Mouse (Mus musculus) heart, embryonic 11.5 days (tissue): ENCODE measurements at regions not wholly inside any gene's neighbourhood (a gene's known extent, or its start where the extent isn't known, plus 50 kb on each side); places are given as distances from the start of the nearest gene placed in this dataset.

ENCODE experiments used
- ATAC-seq: fragments of 200-750 bp; cut with Nextera tagmentation; replicated peaks from 2 replicates; pipeline ENCODE4 v1.8.0; 2017; ENCODE audit warnings: moderate library complexity; ENCODE audit not compliant: insufficient number of reproducible peaks, low FRiP score, low TSS enrichment
- H3K27ac ChIP-seq: fragments of 300-500 bp; sonication (generic); 2 replicates; pipeline ENCODE4 v1.5.1; 2014; ENCODE audit warnings: mild to moderate bottlenecking, low read depth, low read length
- H3K27me3 ChIP-seq: fragments of 300-500 bp; sonication (generic); 2 replicates; pipeline ENCODE4 v1.6.1; 2014; ENCODE audit warnings: mild to moderate bottlenecking, low read length, mixed read lengths; ENCODE audit not compliant: control insufficient read depth, insufficient read depth
- H3K36me3 ChIP-seq: fragments of 300-500 bp; sonication (generic); 2 replicates; pipeline ENCODE4 v1.6.1; 2014; ENCODE audit warnings: mild to moderate bottlenecking, low read length, moderate library complexity, mixed read lengths; ENCODE audit not compliant: control insufficient read depth, insufficient read depth
- H3K4me1 ChIP-seq: fragments of 300-500 bp; sonication (generic); 2 replicates; pipeline ENCODE4 v1.6.1; 2014; ENCODE audit warnings: low read length; ENCODE audit not compliant: control insufficient read depth, insufficient read depth
- H3K4me2 ChIP-seq: fragments of 300-500 bp; sonication (generic); 2 replicates; pipeline ENCODE4 v1.6.1; 2014; ENCODE audit warnings: mild to moderate bottlenecking, moderate library complexity
- H3K4me3 ChIP-seq: fragments of 300-500 bp; sonication (generic); 2 replicates; pipeline ENCODE4 v1.5.1; 2014; ENCODE audit warnings: low read depth, low read length
- H3K9ac ChIP-seq: fragments of 300-500 bp; sonication (generic); 2 replicates; pipeline ENCODE4 v1.6.1; 2014; ENCODE audit warnings: mild to moderate bottlenecking, low read depth, low read length, moderate library complexity
- H3K9me3 ChIP-seq: fragments of 300-500 bp; sonication (generic); replicated peaks from 2 replicates; pipeline ENCODE4 v1.6.1; 2016; ENCODE audit warnings: low read length; ENCODE audit not compliant: control insufficient read depth
- WGBS: fragments of 180-500 bp; shearing (Covaris S2); extraction: QIAGEN DNeasy Blood & Tissue Kit; methylation state at CpG from one replicate; pipeline ENCODE4 v1.1.7; 2014; ENCODE audit not compliant: insufficient replicate concordance; 5-methylcytosine and 5-hydroxymethylcytosine counted together

DNA sequence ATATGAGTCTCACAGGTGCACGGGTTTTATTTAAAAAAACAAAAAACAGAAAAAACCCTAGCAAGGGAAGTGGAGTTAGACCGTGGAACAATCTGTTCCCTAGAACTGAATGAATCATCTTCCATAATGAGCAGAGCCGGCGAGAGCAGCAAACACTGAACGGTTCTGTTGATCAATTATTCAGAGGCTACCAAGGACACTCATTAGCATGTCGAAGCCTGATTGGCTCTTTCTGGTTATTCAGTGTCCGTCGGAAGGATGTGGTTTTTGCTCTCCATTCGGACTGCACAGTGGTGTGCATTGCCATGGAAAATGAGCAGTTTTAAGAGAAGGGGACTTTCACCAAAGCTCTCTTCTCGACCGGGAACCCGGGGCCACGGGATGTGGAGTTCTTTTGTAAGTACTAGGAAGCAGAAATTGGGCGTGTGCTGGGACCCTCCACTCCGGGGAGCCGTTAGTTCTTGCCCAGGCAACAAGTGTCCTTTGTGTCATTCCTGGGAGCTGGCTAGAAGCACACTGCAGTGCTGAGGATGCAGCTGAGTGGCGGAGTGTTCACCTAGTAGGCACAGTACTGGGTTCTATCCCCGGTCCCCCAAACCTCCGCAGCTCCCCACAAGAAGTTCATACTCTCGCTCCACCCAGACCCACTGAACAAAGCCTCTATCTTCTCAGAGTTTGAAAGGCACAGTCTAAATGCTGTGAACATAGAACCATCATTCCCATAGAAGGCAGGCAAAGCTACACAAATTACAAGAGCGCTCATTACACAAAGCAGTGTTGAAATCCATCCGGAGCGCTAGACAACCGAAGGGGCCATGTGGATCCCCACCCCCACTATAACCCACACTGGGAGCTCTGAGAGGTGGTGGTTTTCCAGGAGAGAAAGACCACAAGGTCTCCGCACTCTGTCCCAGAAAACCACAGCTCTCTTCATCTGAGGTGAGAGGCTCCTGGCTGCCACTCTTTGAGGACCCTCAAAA is 83.9 kb upstream of the Zfp366 start:
- H3K9ac ChIP-seq: no peak overlapping the region
- no peak for ATAC-seq
- 70% methylated on average over 25 of the region's 25 CpGs for WGBS
- no peaks in the 10 kb centered on the region for H3K9me3 ChIP-seq
- no peak overlapping the region for H3K27ac ChIP-seq
- H3K4me1 ChIP-seq: no peaks in the 10 kb centered on the region
- H3K4me2 ChIP-seq: no peak overlapping the region
- peaks cover 10% of the 10 kb centered on the region for H3K27me3 ChIP-seq
- H3K36me3 ChIP-seq: no peaks in the 10 kb centered on the region
- H3K4me3 ChIP-seq: no peak overlapping the region

DNA sequence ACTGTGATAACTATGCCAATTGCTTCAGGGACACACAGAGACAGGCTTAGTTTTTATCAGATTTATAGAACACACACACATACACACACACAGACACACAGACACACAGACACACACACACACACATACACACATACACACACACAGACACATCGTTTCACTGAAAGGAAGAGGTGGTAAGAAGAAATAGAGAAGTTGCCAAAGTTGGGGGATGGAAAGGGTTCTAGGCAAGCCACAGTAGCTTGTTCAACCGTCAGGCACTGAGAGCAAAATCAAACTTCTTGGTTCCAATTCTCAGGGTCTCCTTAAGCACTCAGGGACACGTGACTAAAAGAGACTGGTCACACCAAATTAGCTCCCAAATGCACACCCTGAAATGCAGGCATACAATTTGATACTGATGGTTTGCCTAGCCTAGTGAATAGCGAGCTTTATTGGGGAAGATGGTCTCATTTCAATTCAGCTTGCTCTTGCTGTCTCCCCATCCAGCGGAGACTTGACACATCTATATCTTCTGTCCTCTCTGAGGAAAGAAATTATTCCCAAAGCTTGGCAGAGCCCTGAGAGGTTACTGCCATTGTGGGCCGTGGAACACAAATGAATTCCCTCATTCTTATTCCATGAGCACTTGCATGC is 84.7 kb upstream of the Zfp366 start:
- H3K9ac ChIP-seq: no peak overlapping the region
- no peaks in the 10 kb centered on the region for H3K4me1 ChIP-seq
- no peak overlapping the region for H3K4me2 ChIP-seq
- ATAC-seq: no peak
- no peak overlapping the region for H3K27ac ChIP-seq
- WGBS: 77% methylated on average over 6 of the region's 6 CpGs
- H3K9me3 ChIP-seq: no peaks in the 10 kb centered on the region
- no peaks in the 10 kb centered on the region for H3K36me3 ChIP-seq
- H3K27me3 ChIP-seq: peaks cover 5% of the 10 kb centered on the region
- no peak overlapping the region for H3K4me3 ChIP-seq

DNA sequence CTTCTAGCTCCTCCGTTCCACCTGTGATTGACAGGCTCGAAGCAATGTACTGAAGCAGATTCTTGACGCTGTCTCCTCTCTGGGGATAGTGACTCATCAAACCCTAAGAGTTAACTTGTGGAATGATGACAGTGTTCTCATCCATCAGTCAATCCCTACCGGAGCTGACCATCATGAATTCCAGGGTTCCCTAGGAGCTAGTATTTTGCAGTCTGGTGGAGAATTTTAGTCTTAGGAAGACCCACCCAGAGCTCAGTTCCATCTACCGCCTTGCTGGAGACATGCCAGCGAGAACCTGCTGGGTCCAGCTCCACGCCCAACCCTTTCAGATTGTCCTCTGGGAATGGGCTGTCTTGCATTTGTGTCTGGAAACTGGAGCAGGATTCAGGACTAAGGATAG is 85.4 kb upstream of the Zfp366 start:
- H3K4me2 ChIP-seq: no peak overlapping the region
- no peak for ATAC-seq
- no peak overlapping the region for H3K9ac ChIP-seq
- no peaks in the 10 kb centered on the region for H3K36me3 ChIP-seq
- peaks cover 3% of the 10 kb centered on the region for H3K27me3 ChIP-seq
- H3K4me3 ChIP-seq: no peak overlapping the region
- H3K27ac ChIP-seq: no peak overlapping the region
- 66% methylated on average over 7 of the region's 7 CpGs for WGBS
- H3K9me3 ChIP-seq: no peaks in the 10 kb centered on the region
- no peaks in the 10 kb centered on the region for H3K4me1 ChIP-seq

- no peak overlapping the region for H3K4me2 ChIP-seq
- H3K27me3 ChIP-seq: peaks cover 3% of the 10 kb centered on the region; the same call in 1 of the 2 replicates
- no peak overlapping the region for H3K27ac ChIP-seq
- ATAC-seq: 0 out of 2 replicates have a peak, but pooled peaks have one; percentile 26
- no peaks in the 10 kb centered on the region for H3K36me3 ChIP-seq
- H3K9ac ChIP-seq: no peak overlapping the region
- no peaks in the 10 kb centered on the region for H3K4me1 ChIP-seq
- no peak overlapping the region for H3K4me3 ChIP-seq
- no peaks in the 10 kb centered on the region for H3K9me3 ChIP-seq
- WGBS: 86% methylated on average over 6 of the region's 6 CpGs
These were observed 86.7 kb upstream of the Zfp366 start for GRCm38 (mm10) chr13:99097606-99098545.

GRCm38 (mm10) chr13:99096837-99097236 is 87.8 kb upstream of the Zfp366 start:
- peaks cover 3% of the 10 kb centered on the region; the same call in 1 of the 2 replicates for H3K27me3 ChIP-seq
- H3K4me3 ChIP-seq: no peak overlapping the region
- H3K9ac ChIP-seq: no peak overlapping the region
- 89% methylated on average over 6 of the region's 6 CpGs for WGBS
- no peak overlapping the region for H3K27ac ChIP-seq
- peaks cover 8% of the 10 kb centered on the region; the same call in 1 of the 2 replicates for H3K4me1 ChIP-seq
- no peak overlapping the region for H3K4me2 ChIP-seq
- no peaks in the 10 kb centered on the region for H3K36me3 ChIP-seq
- ATAC-seq: no peak
- H3K9me3 ChIP-seq: no peaks in the 10 kb centered on the region

DNA sequence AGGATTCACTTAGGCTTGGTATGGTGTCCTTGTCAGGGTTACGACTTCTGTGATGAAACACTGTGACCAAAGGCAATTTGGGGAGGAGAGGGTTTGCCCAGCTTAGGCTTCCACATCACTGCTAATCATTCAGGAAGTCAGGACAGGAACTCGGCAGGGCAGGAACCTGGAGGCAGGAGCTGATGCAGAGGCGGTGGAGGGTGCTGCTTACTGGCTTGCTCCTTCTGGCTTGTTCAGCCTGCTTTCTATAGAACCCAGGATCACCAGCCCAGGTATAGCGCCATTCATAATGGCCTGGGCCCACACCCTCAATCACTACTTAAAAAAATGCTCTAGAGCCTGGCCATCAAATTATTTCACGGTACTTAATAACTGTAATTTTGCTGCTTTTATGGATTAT is 89.6 kb upstream of the Zfp366 start:
- Histone ChIP-seq H3K9ac (no peak overlapping the region), H3K27me3 (no peaks in the 10 kb centered on the region), H3K27ac (no peak overlapping the region), H3K4me2 (no peak overlapping the region), H3K9me3 (no peaks in the 10 kb centered on the region), H3K4me3 (no peak overlapping the region), H3K36me3 (no peaks in the 10 kb centered on the region), H3K4me1 (peaks cover 12% of the 10 kb centered on the region; the same call in 1 of the 2 replicates)
- 82% methylated on average over 5 of the region's 5 CpGs for WGBS
- no peak for ATAC-seq

DNA sequence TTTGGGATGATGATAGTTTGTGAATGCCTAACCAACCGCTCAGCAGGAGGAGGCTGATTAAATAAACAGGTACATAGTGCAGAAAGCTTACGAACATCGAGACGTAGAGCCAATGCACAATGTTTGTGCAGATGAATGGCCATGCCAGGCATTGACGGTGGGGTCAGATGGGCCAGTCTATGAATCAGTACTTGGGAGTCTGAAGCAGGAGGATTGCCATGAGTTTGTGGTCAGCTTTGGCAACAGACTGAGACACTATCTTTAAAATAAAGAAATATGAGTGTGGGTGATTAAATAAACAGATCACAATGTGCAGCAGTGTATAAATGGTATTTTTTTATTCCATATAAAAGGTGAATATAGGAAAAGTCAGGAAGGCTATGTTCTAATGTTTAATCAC is 90.4 kb upstream of the Zfp366 start:
- Histone ChIP-seq H3K27me3 (no peaks in the 10 kb centered on the region), H3K4me1 (peaks cover 12% of the 10 kb centered on the region; the same call in 1 of the 2 replicates), H3K36me3 (no peaks in the 10 kb centered on the region), H3K4me2 (no peak overlapping the region), H3K9ac (no peak overlapping the region), H3K9me3 (no peaks in the 10 kb centered on the region), H3K4me3 (no peak overlapping the region), H3K27ac (no peak overlapping the region)
- ATAC-seq: no peak
- WGBS: 87% methylated on average over 5 of the region's 5 CpGs

DNA sequence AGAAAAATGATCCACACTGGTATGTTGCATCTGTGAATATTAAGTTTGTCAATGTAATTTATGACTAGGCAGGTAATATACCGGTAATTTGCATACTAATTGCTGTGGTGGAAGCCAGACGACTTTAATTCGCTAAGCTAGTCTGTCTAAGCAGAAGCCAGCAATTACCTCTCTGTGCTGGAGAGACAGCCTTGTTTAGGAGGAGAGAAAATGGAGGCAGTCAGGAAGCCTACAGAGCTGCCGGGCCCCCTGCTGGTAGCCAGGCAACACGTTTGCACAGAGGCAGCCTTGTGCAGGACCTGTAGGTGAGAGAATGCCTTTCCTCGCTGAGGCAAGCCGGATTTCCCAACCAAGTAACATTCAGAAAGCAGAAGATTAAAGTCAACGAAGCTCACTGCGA is 91.4 kb upstream of the Zfp366 start:
- ATAC-seq: 0 out of 2 replicates have a peak, but pooled peaks have one; percentile 67
- no peaks in the 10 kb centered on the region for H3K36me3 ChIP-seq
- H3K27me3 ChIP-seq: no peaks in the 10 kb centered on the region
- no peaks in the 10 kb centered on the region for H3K9me3 ChIP-seq
- no peak overlapping the region for H3K27ac ChIP-seq
- peaks cover 12% of the 10 kb centered on the region; the same call in 1 of the 2 replicates for H3K4me1 ChIP-seq
- H3K9ac ChIP-seq: no peak overlapping the region
- no peak overlapping the region for H3K4me3 ChIP-seq
- no peak overlapping the region for H3K4me2 ChIP-seq
- 7% methylated on average over 9 of the region's 9 CpGs for WGBS
